Mouse (Mus musculus): Measurements from ENCODE around the gene Armc7. TPM values are rescaled to one million over a fixed set of nuclear protein-coding genes. Genes with fewer than 3 reads are reported as not detected.

Gene Armc7
- total RNA-seq (2021) = 1 to 10 TPM; 1.4 TPM
- long read RNA-seq, experiment 1, partial matches to known transcripts = 0 of 1 reads
- long read RNA-seq, experiment 1, other reads (novel, unspliced or antisense) = 0 of 1 reads
- long read RNA-seq, experiment 2, partial matches to known transcripts = 0 of 1 reads
- long read RNA-seq, experiment 2, other reads (novel, unspliced or antisense) = 0 of 1 reads

GRCm38 (mm10) chr11:115475025-115475757 is at the start of gene Armc7:
Armc7 (plus strand) TSS chr11:115475667.
- intact Hi-C loops (cut with DNase I; ENCODE audit: low total_unique reads) = no loop called here

GRCm38 (mm10) chr11:115425671-115426070 is 49.8 kb upstream of the Armc7 start:
- intact Hi-C loops (cut with DNase I; ENCODE audit: low total_unique reads) = loop anchor here (5.0 kb wide), 1 partner anchor 68 kb away; no protein-coding TSS in a partner anchor

More at GRCm38 (mm10) chr11:115475025-115475757, at the start of gene Armc7:
- peak; percentile 95 for DNase-seq

GRCm38 (mm10) chr11:115427482-115428331 is 47.8 kb upstream of the Armc7 start:
- intact Hi-C loops (cut with DNase I; ENCODE audit: low total_unique reads) = loop anchor here (5.0 kb wide), 1 partner anchor 70 kb away; no protein-coding TSS in a partner anchor
- DNase-seq = peak; percentile 68

More at GRCm38 (mm10) chr11:115425671-115426070, 49.8 kb upstream of the Armc7 start:
- no peak for DNase-seq

GRCm38 (mm10) chr11:115429307-115429706 is 46.2 kb upstream of the Armc7 start:
- intact Hi-C loops (cut with DNase I; ENCODE audit: low total_unique reads) = loop anchor here (5.0 kb wide), 1 partner anchor 72 kb away; no protein-coding TSS in a partner anchor
- no peak for DNase-seq

GRCm38 (mm10) chr11:115430561-115430960 is 44.9 kb upstream of the Armc7 start:
- intact Hi-C loops (cut with DNase I; ENCODE audit: low total_unique reads) = no loop called here
- DNase-seq = no peak

- DNase-seq = no peak
- intact Hi-C loops (cut with DNase I; ENCODE audit: low total_unique reads) = no loop called here
Measured at GRCm38 (mm10) chr11:115432814-115433213, 42.7 kb upstream of the Armc7 start.

GRCm38 (mm10) chr11:115433342-115433741 is 42.1 kb upstream of the Armc7 start:
- intact Hi-C loops (cut with DNase I; ENCODE audit: low total_unique reads) = no loop called here
- no peak for DNase-seq

GRCm38 (mm10) chr11:115435596-115436337 is 39.7 kb upstream of the Armc7 start:
- DNase-seq = peak; percentile 41
- intact Hi-C loops (cut with DNase I; ENCODE audit: low total_unique reads) = no loop called here

GRCm38 (mm10) chr11:115437571-115438122 is 37.8 kb upstream of the Armc7 start:
- intact Hi-C loops (cut with DNase I; ENCODE audit: low total_unique reads) = no loop called here
- DNase-seq = no peak

- DNase-seq = no peak
- intact Hi-C loops (cut with DNase I; ENCODE audit: low total_unique reads) = no loop called here
Measured at GRCm38 (mm10) chr11:115439326-115439725, 36.1 kb upstream of the Armc7 start.

GRCm38 (mm10) chr11:115439906-115440595 is 35.4 kb upstream of the Armc7 start, which contains the start of gene Trim80:
Trim80 (plus strand) TSS chr11:115440545.
- no peak for DNase-seq
- intact Hi-C loops (cut with DNase I; ENCODE audit: low total_unique reads) = no loop called here

- intact Hi-C loops (cut with DNase I; ENCODE audit: low total_unique reads) = no loop called here
- DNase-seq = no peak
Measured at GRCm38 (mm10) chr11:115441417-115441816, 34.0 kb upstream of the Armc7 start.

GRCm38 (mm10) chr11:115446906-115447305 is 28.6 kb upstream of the Armc7 start:
- no peak for DNase-seq
- intact Hi-C loops (cut with DNase I; ENCODE audit: low total_unique reads) = no loop called here

GRCm38 (mm10) chr11:115447321-115447885 is 28.1 kb upstream of the Armc7 start:
- intact Hi-C loops (cut with DNase I; ENCODE audit: low total_unique reads) = no loop called here
- DNase-seq = no peak

GRCm38 (mm10) chr11:115448075-115448474 is 27.4 kb upstream of the Armc7 start:
- intact Hi-C loops (cut with DNase I; ENCODE audit: low total_unique reads) = no loop called here

GRCm38 (mm10) chr11:115448998-115449397 is 26.5 kb upstream of the Armc7 start:
- DNase-seq = no peak
- intact Hi-C loops (cut with DNase I; ENCODE audit: low total_unique reads) = no loop called here

More at GRCm38 (mm10) chr11:115448075-115448474, 27.4 kb upstream of the Armc7 start:
- no peak for DNase-seq

- no peak for DNase-seq
- intact Hi-C loops (cut with DNase I; ENCODE audit: low total_unique reads) = no loop called here
Measured at GRCm38 (mm10) chr11:115450176-115450575, 25.3 kb upstream of the Armc7 start.

- intact Hi-C loops (cut with DNase I; ENCODE audit: low total_unique reads) = no loop called here
- DNase-seq = no peak
Measured at GRCm38 (mm10) chr11:115451781-115452241, 23.7 kb upstream of the Armc7 start.
